Mouse (Mus musculus) CH12.LX (cell line): ENCODE data around the gene Ccdc158.

Source experiments
- CTCF ChIP-seq, 2 experiments: IDR thresholded peaks in 1 of 2; conservative IDR thresholded peaks in 1 of 2; 2 replicates each; pipeline ENCODE4 v1.5.1; 2011 to 2012; ENCODE audit warnings: low read depth in 2 of 2, low read length in 2 of 2, improper control_type of control experiment in 1 of 2, inconsistent platforms in 1 of 2, mild to moderate bottlenecking in 1 of 2, moderate library complexity in 1 of 2
- E2F4 ChIP-seq: IDR thresholded peaks from 2 replicates; pipeline ENCODE4 v1.6.1; 2011; ENCODE audit warnings: low read depth, low read length, improper control_type of control experiment; ENCODE audit not compliant: insufficient replicate concordance
- GABPA ChIP-seq: IDR thresholded peaks from 2 replicates; pipeline ENCODE4 v1.6.1; 2012; ENCODE audit warnings: low read depth, low read length, improper control_type of control experiment, inconsistent platforms; ENCODE audit not compliant: insufficient replicate concordance
- HCFC1 ChIP-seq: IDR thresholded peaks from 2 replicates; pipeline ENCODE4 v1.6.1; 2012; ENCODE audit warnings: low read depth, mild to moderate bottlenecking, inconsistent platforms, low read length, improper control_type of control experiment
- MAX ChIP-seq: IDR thresholded peaks from 2 replicates; pipeline ENCODE4 v1.6.1; 2011; ENCODE audit warnings: low read length, improper control_type of control experiment
- MAZ ChIP-seq: IDR thresholded peaks from 2 replicates; pipeline ENCODE4 v1.6.1; 2012; ENCODE audit warnings: low read depth, mild to moderate bottlenecking, inconsistent platforms, low read length, improper control_type of control experiment, moderate library complexity
- MEF2A ChIP-seq: IDR thresholded peaks from 2 replicates; pipeline ENCODE4 v1.6.1; 2014; ENCODE audit warnings: low read depth, mild to moderate bottlenecking, inconsistent platforms, low read length, improper control_type of control experiment, borderline replicate concordance
- POLR2A ChIP-seq: IDR thresholded peaks from 2 replicates; pipeline ENCODE4 v1.6.1; 2011; ENCODE audit warnings: low read depth, mild to moderate bottlenecking, improper control_type of control experiment, low read length
- POLR2AphosphoS2 ChIP-seq: IDR thresholded peaks from 2 replicates; pipeline ENCODE4 v1.6.1; 2011; ENCODE audit warnings: low read depth, low read length, improper control_type of control experiment
- RCOR1 ChIP-seq: conservative IDR thresholded peaks from 2 replicates; pipeline ENCODE4 v1.6.1; 2012; ENCODE audit warnings: low read depth, mild to moderate bottlenecking, inconsistent platforms, low read length, improper control_type of control experiment
- SIN3A ChIP-seq: IDR thresholded peaks from 2 replicates; pipeline ENCODE4 v1.6.1; 2012; ENCODE audit warnings: low read length, improper control_type of control experiment, inconsistent platforms
- UBTF ChIP-seq: IDR thresholded peaks from 2 replicates; pipeline ENCODE4 v1.6.1; 2012; ENCODE audit warnings: low read depth, mild to moderate bottlenecking, inconsistent platforms, low read length, improper control_type of control experiment, moderate library complexity
- USF2 ChIP-seq: conservative IDR thresholded peaks from 2 replicates; pipeline ENCODE4 v1.6.1; 2011; ENCODE audit warnings: low read depth, low read length, improper control_type of control experiment
- ZNF384 ChIP-seq: IDR thresholded peaks from 2 replicates; pipeline ENCODE4 v1.6.1; 2012; ENCODE audit warnings: low read depth, low read length, improper control_type of control experiment, inconsistent platforms

- TF ChIP-seq CTCF (conservative IDR thresholded peaks at IDR 0.05 in 1 of 2, IDR thresholded peaks at IDR 0.05 in 1 of 2; ENCODE audit: low read depth in 2 of 2, low read length in 2 of 2) (no peak), RCOR1 (no peak), POLR2A (no peak), POLR2AphosphoS2 (no peak), UBTF (no peak), ZNF384 (no peak; the same call in 1 of the 2 replicates), USF2 (no peak), E2F4 (no peak), MEF2A (no peak), GABPA (no peak), SIN3A (no peak), MAX (no peak), MAZ (no peak), HCFC1 (no peak)
Observed at GRCm38 (mm10) chr5:92688569-92688968, 13.5 kb upstream of the Ccdc158 start.
